Mouse (Mus musculus) liver, adult (tissue): ENCODE results near the gene Rln3.

Experiments used
- GATA4 ChIP-seq: IDR thresholded peaks from 2 replicates; pipeline ENCODE4 v1.6.1; 2014; ENCODE audit warnings: mild to moderate bottlenecking, low read length; ENCODE audit not compliant: insufficient replicate concordance

Gene Rln3

GRCm38 (mm10) chr8:84069169-84069568 lies 24.4 kb upstream of the Rln3 start:
- TF ChIP-seq GATA4, result no peak

- no peak for TF ChIP-seq GATA4
Observed at GRCm38 (mm10) chr8:84068316-84069035, 23.7 kb upstream of the Rln3 start.

GRCm38 (mm10) chr8:84067911-84068310 lies 23.1 kb upstream of the Rln3 start:
- no peak for TF ChIP-seq GATA4

- no peak for TF ChIP-seq GATA4
Observed at GRCm38 (mm10) chr8:84067047-84067573, 22.3 kb upstream of the Rln3 start.

GRCm38 (mm10) chr8:84066291-84066930 lies 21.6 kb upstream of the Rln3 start, which contains the start of gene Rfx1:
Gene Rfx1, plus strand, starts transcription at chr8:84066834.
- peak; percentile 11; the same call in 1 of the 2 replicates for TF ChIP-seq GATA4

- TF ChIP-seq GATA4, result no peak
Observed at GRCm38 (mm10) chr8:84065457-84066072, 20.8 kb upstream of the Rln3 start.

- no peak for TF ChIP-seq GATA4
Observed at GRCm38 (mm10) chr8:84065037-84065436, 20.2 kb upstream of the Rln3 start, which contains the start of gene Gm10643. Gene Gm10643, minus strand, starts transcription at chr8:84065137.

- TF ChIP-seq GATA4, result no peak
Observed at GRCm38 (mm10) chr8:84063861-84064610, 19.2 kb upstream of the Rln3 start.

- TF ChIP-seq GATA4, result no peak
Observed at GRCm38 (mm10) chr8:84060245-84060644, 15.4 kb upstream of the Rln3 start.

- no peak for TF ChIP-seq GATA4
Observed at GRCm38 (mm10) chr8:84059226-84059625, 14.4 kb upstream of the Rln3 start.

- no peak for TF ChIP-seq GATA4
Observed at GRCm38 (mm10) chr8:84057827-84058226, 13.0 kb upstream of the Rln3 start.

- no peak for TF ChIP-seq GATA4
Observed at GRCm38 (mm10) chr8:84053229-84053628, 8.4 kb upstream of the Rln3 start.

GRCm38 (mm10) chr8:84052746-84053145 lies 7.9 kb upstream of the Rln3 start:
- no peak for TF ChIP-seq GATA4

- TF ChIP-seq GATA4, result no peak
Observed at GRCm38 (mm10) chr8:84048171-84048570, 3.4 kb upstream of the Rln3 start.

- TF ChIP-seq GATA4, result no peak
Observed at GRCm38 (mm10) chr8:84046505-84046904, 1.7 kb upstream of the Rln3 start.

GRCm38 (mm10) chr8:84044103-84044502 lies 697 bp downstream of the Rln3 start:
- TF ChIP-seq GATA4, result no peak

GRCm38 (mm10) chr8:84042948-84043342 lies 1.9 kb downstream of the Rln3 start:
- TF ChIP-seq GATA4, result no peak
